Mouse (Mus musculus) brain, embryonic 14.5 days (tissue): ENCODE measurements around the gene Pik3c2a.

Experiments used
- CTCF ChIP-seq: fragments of 200-500 bp; IDR thresholded peaks from 2 replicates; pipeline ENCODE4 v1.5.1; 2012; ENCODE audit warnings: inconsistent platforms, mild to moderate bottlenecking, moderate library complexity, borderline replicate concordance; ENCODE audit not compliant: insufficient read depth, insufficient read length; ENCODE audit errors: extremely low read depth
- POLR2A ChIP-seq: fragments of 200-500 bp; IDR thresholded peaks from 2 replicates; pipeline ENCODE4 v1.6.1; 2012; ENCODE audit warnings: mild to moderate bottlenecking, inconsistent platforms, borderline replicate concordance; ENCODE audit not compliant: poor library complexity, insufficient read depth, insufficient read length, severe bottlenecking; ENCODE audit errors: extremely low read depth

- TF ChIP-seq CTCF (no peak), POLR2A (no peak)
These were observed 69.0 kb downstream of the Pik3c2a start for GRCm38 (mm10) chr7:116374284-116374683.
